Mouse (Mus musculus): ENCODE results near the gene H2-DMb2.
"Not testable (repeated sequence)": the region's sequence is repeated elsewhere in the genome, so short reads cannot be mapped to it uniquely, and the experiment has no call there.

GRCm38 (mm10) chr17:34144221-34144620 lies 1.1 kb downstream of the H2-DMb2 start:
- TF ChIP-seq USF1 (IDR thresholded peaks at IDR 0.05; ENCODE audit: low read depth); CEBPB (IDR thresholded peaks at IDR 0.05; ENCODE audit: insufficient read depth, poor library complexity, severe bottlenecking); TCF12 (IDR thresholded peaks at IDR 0.05; ENCODE audit: insufficient read depth, poor library complexity, severe bottlenecking); POLR2A (IDR thresholded peaks at IDR 0.05; ENCODE audit: insufficient read length, low read depth); E2F4 (IDR thresholded peaks at IDR 0.05; ENCODE audit: insufficient read depth); MYOG (IDR thresholded peaks at IDR 0.05; ENCODE audit: control insufficient read depth in 1 of 3, insufficient read depth in 1 of 3, insufficient read length in 2 of 3, low read depth in 2 of 3); MYOD1 (IDR thresholded peaks at IDR 0.05; ENCODE audit: control insufficient read depth in 1 of 3, insufficient read length in 2 of 3, low read depth in 2 of 3); MAX (IDR thresholded peaks at IDR 0.05; ENCODE audit: low read depth); POLR2AphosphoS2 (IDR thresholded peaks at IDR 0.05; ENCODE audit: insufficient read length, low read depth); TCF3 (IDR thresholded peaks at IDR 0.05; ENCODE audit: insufficient read length, low read depth); SRF (IDR thresholded peaks at IDR 0.05; ENCODE audit: control insufficient read depth, insufficient read length, low read depth); REST (IDR thresholded peaks at IDR 0.05; ENCODE audit: insufficient read depth, insufficient read length): not testable (repeated sequence)

Data from myocyte (in vitro differentiated cells).